Mouse (Mus musculus) myocyte (in vitro differentiated cells): ENCODE measurements around the gene Nmral1.

Experiments used
- CEBPB ChIP-seq: IDR thresholded peaks from 2 replicates; pipeline ENCODE4 v1.6.1; 2011; ENCODE audit warnings: mild to moderate bottlenecking, moderate library complexity; ENCODE audit not compliant: poor library complexity, insufficient read depth, severe bottlenecking
- E2F4 ChIP-seq: IDR thresholded peaks from one replicate; pipeline ENCODE4 v1.6.1; 2011; ENCODE audit warnings: mild to moderate bottlenecking, control low read depth, moderate library complexity; ENCODE audit not compliant: insufficient read depth
- MAX ChIP-seq: IDR thresholded peaks from one replicate; pipeline ENCODE4 v1.6.1; 2011; ENCODE audit warnings: low read depth, mild to moderate bottlenecking, control low read depth
- MYOD1 ChIP-seq, 3 experiments: IDR thresholded peaks; one replicate each; pipeline ENCODE4 v1.6.1; 2011; ENCODE audit warnings: control low read depth in 2 of 3, low read depth in 2 of 3, mild to moderate bottlenecking in 2 of 3, moderate library complexity in 1 of 3; ENCODE audit not compliant: insufficient read length in 2 of 3, control insufficient read depth in 1 of 3
- MYOG ChIP-seq, 3 experiments: IDR thresholded peaks; one replicate each; pipeline ENCODE4 v1.6.1; 2011; ENCODE audit warnings: control low read depth in 2 of 3, low read depth in 2 of 3, mild to moderate bottlenecking in 2 of 3; ENCODE audit not compliant: insufficient read length in 2 of 3, control insufficient read depth in 1 of 3, insufficient read depth in 1 of 3
- POLR2A ChIP-seq: IDR thresholded peaks from one replicate; pipeline ENCODE4 v1.6.1; 2011; ENCODE audit warnings: low read depth, mild to moderate bottlenecking, control low read depth, moderate library complexity; ENCODE audit not compliant: insufficient read length
- POLR2AphosphoS2 ChIP-seq: IDR thresholded peaks from one replicate; pipeline ENCODE4 v1.6.1; 2011; ENCODE audit warnings: low read depth, control low read depth; ENCODE audit not compliant: insufficient read length
- REST ChIP-seq: IDR thresholded peaks from one replicate; pipeline ENCODE4 v1.6.1; 2011; ENCODE audit warnings: mild to moderate bottlenecking, control low read depth, moderate library complexity; ENCODE audit not compliant: insufficient read depth, insufficient read length
- SRF ChIP-seq: IDR thresholded peaks from one replicate; pipeline ENCODE4 v1.6.1; 2011; ENCODE audit warnings: low read depth; ENCODE audit not compliant: control insufficient read depth, insufficient read length
- TCF12 ChIP-seq: IDR thresholded peaks from one replicate; pipeline ENCODE4 v1.6.1; 2011; ENCODE audit warnings: mild to moderate bottlenecking, control low read depth; ENCODE audit not compliant: poor library complexity, insufficient read depth, severe bottlenecking
- USF1 ChIP-seq: IDR thresholded peaks from one replicate; pipeline ENCODE4 v1.6.1; 2011; ENCODE audit warnings: low read depth, mild to moderate bottlenecking, control low read depth, moderate library complexity

DNA sequence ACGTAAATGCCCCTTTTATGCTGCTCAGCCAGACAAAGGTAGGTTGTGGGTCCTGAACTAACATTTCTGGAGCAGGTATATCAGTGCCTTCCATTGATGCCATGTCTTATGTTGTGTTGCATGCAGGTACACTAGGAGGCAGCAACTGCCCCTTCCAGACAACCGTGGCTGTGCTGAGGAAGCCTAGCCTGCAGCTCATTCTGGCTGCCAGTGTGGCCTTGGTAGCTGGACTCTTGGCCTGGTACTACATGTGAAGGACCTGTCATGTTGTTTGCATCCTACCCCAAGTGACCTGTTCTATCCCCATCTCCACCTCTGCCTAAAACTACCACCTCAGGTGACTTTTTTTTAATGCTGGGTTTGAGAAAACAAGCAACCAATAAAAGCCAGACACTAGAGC is 46.7 kb upstream of the Nmral1 start:
- no peak for TF ChIP-seq CEBPB
- TF ChIP-seq POLR2A, result no peak
- TF ChIP-seq POLR2AphosphoS2, result peak; percentile 85
- no peak for TF ChIP-seq MYOD1 (IDR thresholded peaks at IDR 0.05; ENCODE audit: control insufficient read depth in 1 of 3, insufficient read length in 2 of 3, low read depth in 2 of 3)
- no peak for TF ChIP-seq TCF12
- no peak for TF ChIP-seq MAX
- TF ChIP-seq USF1, result no peak
- TF ChIP-seq SRF, result no peak
- TF ChIP-seq E2F4, result no peak
- TF ChIP-seq REST, result no peak
- TF ChIP-seq MYOG (IDR thresholded peaks at IDR 0.05; ENCODE audit: control insufficient read depth in 1 of 3, insufficient read depth in 1 of 3, insufficient read length in 2 of 3, low read depth in 2 of 3), result no peak
